Mouse (Mus musculus) CH12.LX (cell line): Measurements from ENCODE around the gene 4930402F06Rik. TPM values are rescaled to one million over a fixed set of nuclear protein-coding genes. Genes with fewer than 3 reads are reported as not detected.

Experiments used
- DNase-seq: peaks from one replicate; pipeline ENCODE4 v3.0.0-alpha.2; 2013; ENCODE audit errors: extremely low read depth
- H3K27ac ChIP-seq: 2 replicates; pipeline ENCODE4 v1.5.1; 2012; ENCODE audit warnings: low read depth, mild to moderate bottlenecking, control low read depth, moderate library complexity; ENCODE audit not compliant: insufficient read depth
- H3K27me3 ChIP-seq: replicated peaks from 2 replicates; pipeline ENCODE3; 2012; ENCODE audit warnings: inconsistent platforms
- H3K36me3 ChIP-seq, 2 experiments: replicated peaks in 1 of 2; 2 replicates each; pipeline versions ENCODE3 to v1.6.1; 2012; ENCODE audit warnings: inconsistent platforms in 1 of 2, low read length in 1 of 2, mild to moderate bottlenecking in 1 of 2, mixed read lengths in 1 of 2, moderate library complexity in 1 of 2; ENCODE audit not compliant: control insufficient read depth in 1 of 2, insufficient read depth in 1 of 2
- H3K4me1 ChIP-seq, 2 experiments: 2 replicates each; pipeline ENCODE4 v1.6.1; 2012; ENCODE audit warnings: inconsistent platforms in 1 of 2, moderate library complexity in 1 of 2; ENCODE audit not compliant: insufficient read depth in 2 of 2, control insufficient read depth in 1 of 2
- H3K4me2 ChIP-seq: 2 replicates; pipeline ENCODE4 v1.6.1; 2012; ENCODE audit warnings: low read depth, mild to moderate bottlenecking, control low read depth; ENCODE audit not compliant: poor library complexity, insufficient read depth, severe bottlenecking
- H3K4me3 ChIP-seq, 3 experiments: fragments of 150-350 bp in 1 of 3; sonication (generic) in 1 of 3; replicated peaks in 1 of 3; 2 replicates each; pipeline versions ENCODE3 to v1.5.1; 2011 to 2012; ENCODE audit warnings: low read depth in 2 of 3, low read length in 2 of 3, mild to moderate bottlenecking in 2 of 3, moderate library complexity in 2 of 3, control low read depth in 1 of 3, improper control_type of control experiment in 1 of 3, inconsistent platforms in 1 of 3, mixed read lengths in 1 of 3; ENCODE audit not compliant: poor library complexity in 1 of 3
- H3K79me2 ChIP-seq: replicated peaks from 2 replicates; pipeline ENCODE4 v1.6.1; 2012; ENCODE audit warnings: mild to moderate bottlenecking, moderate library complexity; ENCODE audit not compliant: control insufficient read depth, poor library complexity, insufficient read depth, severe bottlenecking; ENCODE audit errors: extremely low read depth
- H3K9ac ChIP-seq: 2 replicates; pipeline ENCODE4 v1.6.1; 2012; ENCODE audit warnings: low read depth, mild to moderate bottlenecking, control low read depth, moderate library complexity; ENCODE audit not compliant: insufficient read depth
- H3K9me3 ChIP-seq: replicated peaks from 2 replicates; pipeline ENCODE3; 2012; ENCODE audit warnings: low read length, inconsistent platforms, mixed read lengths
- BHLHE40 ChIP-seq: IDR thresholded peaks from 2 replicates; pipeline ENCODE4 v1.6.1; 2011; ENCODE audit warnings: mild to moderate bottlenecking, low read depth, low read length, improper control_type of control experiment
- CHD1 ChIP-seq: IDR thresholded peaks from 2 replicates; pipeline ENCODE4 v1.6.1; 2012; ENCODE audit warnings: low read depth, low read length, improper control_type of control experiment, inconsistent platforms
- CHD2 ChIP-seq: IDR thresholded peaks from 2 replicates; pipeline ENCODE4 v1.6.1; 2011; ENCODE audit warnings: low read length, improper control_type of control experiment
- CTCF ChIP-seq, 2 experiments: IDR thresholded peaks in 1 of 2; conservative IDR thresholded peaks in 1 of 2; 2 replicates each; pipeline ENCODE4 v1.5.1; 2011 to 2012; ENCODE audit warnings: low read depth in 2 of 2, low read length in 2 of 2, improper control_type of control experiment in 1 of 2, inconsistent platforms in 1 of 2, mild to moderate bottlenecking in 1 of 2, moderate library complexity in 1 of 2
- E2F4 ChIP-seq: IDR thresholded peaks from 2 replicates; pipeline ENCODE4 v1.6.1; 2011; ENCODE audit warnings: low read depth, low read length, improper control_type of control experiment; ENCODE audit not compliant: insufficient replicate concordance
- ELF1 ChIP-seq: IDR thresholded peaks from 2 replicates; pipeline ENCODE4 v1.6.1; 2014; ENCODE audit warnings: low read depth, mild to moderate bottlenecking, inconsistent platforms, low read length, improper control_type of control experiment
- EP300 ChIP-seq: IDR thresholded peaks from 2 replicates; pipeline ENCODE4 v1.6.1; 2011; ENCODE audit warnings: low read length, improper control_type of control experiment
- ETS1 ChIP-seq: conservative IDR thresholded peaks from 2 replicates; pipeline ENCODE4 v1.6.1; 2012; ENCODE audit warnings: low read depth, mild to moderate bottlenecking, inconsistent platforms, low read length, improper control_type of control experiment, moderate library complexity
- GABPA ChIP-seq: IDR thresholded peaks from 2 replicates; pipeline ENCODE4 v1.6.1; 2012; ENCODE audit warnings: low read depth, low read length, improper control_type of control experiment, inconsistent platforms; ENCODE audit not compliant: insufficient replicate concordance
- HCFC1 ChIP-seq: IDR thresholded peaks from 2 replicates; pipeline ENCODE4 v1.6.1; 2012; ENCODE audit warnings: low read depth, mild to moderate bottlenecking, inconsistent platforms, low read length, improper control_type of control experiment
- IRF4 ChIP-seq: IDR thresholded peaks from 2 replicates; pipeline ENCODE4 v1.6.1; 2014; ENCODE audit warnings: low read depth, mild to moderate bottlenecking, inconsistent platforms, low read length, improper control_type of control experiment
- JUN ChIP-seq: IDR thresholded peaks from 2 replicates; pipeline ENCODE4 v1.6.1; 2011; ENCODE audit warnings: low read depth, mild to moderate bottlenecking, low read length, improper control_type of control experiment, moderate library complexity; ENCODE audit not compliant: insufficient read depth
- JUND ChIP-seq: conservative IDR thresholded peaks from 2 replicates; pipeline ENCODE4 v1.6.1; 2011; ENCODE audit warnings: low read depth, low read length, improper control_type of control experiment
- KAT2A ChIP-seq: IDR thresholded peaks from 2 replicates; pipeline ENCODE4 v1.6.1; 2012; ENCODE audit warnings: low read length, improper control_type of control experiment, inconsistent platforms; ENCODE audit not compliant: insufficient replicate concordance
- MAFK ChIP-seq: IDR thresholded peaks from 2 replicates; pipeline ENCODE4 v1.6.1; 2011; ENCODE audit warnings: low read length, improper control_type of control experiment; ENCODE audit not compliant: insufficient replicate concordance
- MAX ChIP-seq: IDR thresholded peaks from 2 replicates; pipeline ENCODE4 v1.6.1; 2011; ENCODE audit warnings: low read length, improper control_type of control experiment
- MAZ ChIP-seq: IDR thresholded peaks from 2 replicates; pipeline ENCODE4 v1.6.1; 2012; ENCODE audit warnings: low read depth, mild to moderate bottlenecking, inconsistent platforms, low read length, improper control_type of control experiment, moderate library complexity
- MEF2A ChIP-seq: IDR thresholded peaks from 2 replicates; pipeline ENCODE4 v1.6.1; 2014; ENCODE audit warnings: low read depth, mild to moderate bottlenecking, inconsistent platforms, low read length, improper control_type of control experiment, borderline replicate concordance
- MXI1 ChIP-seq: IDR thresholded peaks from 2 replicates; pipeline ENCODE4 v1.6.1; 2011; ENCODE audit warnings: mild to moderate bottlenecking, low read depth, low read length, improper control_type of control experiment
- MYC ChIP-seq: IDR thresholded peaks from 2 replicates; pipeline ENCODE4 v1.6.1; 2011; ENCODE audit warnings: low read depth, mild to moderate bottlenecking, improper control_type of control experiment, low read length
- NELFE ChIP-seq: IDR thresholded peaks from 2 replicates; pipeline ENCODE4 v1.6.1; 2011; ENCODE audit warnings: low read depth, low read length, improper control_type of control experiment
- NRF1 ChIP-seq: IDR thresholded peaks from 2 replicates; pipeline ENCODE4 v1.6.1; 2014; ENCODE audit warnings: low read depth, mild to moderate bottlenecking, inconsistent platforms, low read length, improper control_type of control experiment, moderate library complexity
- PAX5 ChIP-seq: IDR thresholded peaks from 2 replicates; pipeline ENCODE4 v1.6.1; 2012; ENCODE audit warnings: low read length, inconsistent platforms, mixed read lengths
- POLR2A ChIP-seq: IDR thresholded peaks from 2 replicates; pipeline ENCODE4 v1.6.1; 2011; ENCODE audit warnings: low read depth, mild to moderate bottlenecking, improper control_type of control experiment, low read length
- POLR2AphosphoS2 ChIP-seq: IDR thresholded peaks from 2 replicates; pipeline ENCODE4 v1.6.1; 2011; ENCODE audit warnings: low read depth, low read length, improper control_type of control experiment
- RAD21 ChIP-seq: IDR thresholded peaks from 2 replicates; pipeline ENCODE4 v1.6.1; 2011; ENCODE audit warnings: low read depth, mild to moderate bottlenecking, low read length, improper control_type of control experiment, moderate library complexity
- RCOR1 ChIP-seq: conservative IDR thresholded peaks from 2 replicates; pipeline ENCODE4 v1.6.1; 2012; ENCODE audit warnings: low read depth, mild to moderate bottlenecking, inconsistent platforms, low read length, improper control_type of control experiment
- SIN3A ChIP-seq: IDR thresholded peaks from 2 replicates; pipeline ENCODE4 v1.6.1; 2012; ENCODE audit warnings: low read length, improper control_type of control experiment, inconsistent platforms
- SMC3 ChIP-seq: IDR thresholded peaks from 2 replicates; pipeline ENCODE4 v1.6.1; 2011; ENCODE audit warnings: low read depth, low read length, improper control_type of control experiment
- TBP ChIP-seq: conservative IDR thresholded peaks from 2 replicates; pipeline ENCODE4 v1.6.1; 2011; ENCODE audit warnings: low read depth, low read length, improper control_type of control experiment
- TCF12 ChIP-seq: IDR thresholded peaks from 2 replicates; pipeline ENCODE4 v1.6.1; 2014; ENCODE audit warnings: low read depth, mild to moderate bottlenecking, inconsistent platforms, low read length, improper control_type of control experiment
- UBTF ChIP-seq: IDR thresholded peaks from 2 replicates; pipeline ENCODE4 v1.6.1; 2012; ENCODE audit warnings: low read depth, mild to moderate bottlenecking, inconsistent platforms, low read length, improper control_type of control experiment, moderate library complexity
- USF1 ChIP-seq: IDR thresholded peaks from 2 replicates; pipeline ENCODE4 v1.6.1; 2014; ENCODE audit warnings: low read depth, mild to moderate bottlenecking, inconsistent platforms, low read length, improper control_type of control experiment
- USF2 ChIP-seq: conservative IDR thresholded peaks from 2 replicates; pipeline ENCODE4 v1.6.1; 2011; ENCODE audit warnings: low read depth, low read length, improper control_type of control experiment
- ZC3H11A ChIP-seq: IDR thresholded peaks from 2 replicates; pipeline ENCODE4 v1.6.1; 2012; ENCODE audit warnings: low read depth, mild to moderate bottlenecking, inconsistent platforms, low read length, improper control_type of control experiment
- ZKSCAN1 ChIP-seq: IDR thresholded peaks from 2 replicates; pipeline ENCODE4 v1.6.1; 2012; ENCODE audit warnings: low read depth, inconsistent platforms, low read length, improper control_type of control experiment, borderline replicate concordance
- ZMIZ1 ChIP-seq: IDR thresholded peaks from 2 replicates; pipeline ENCODE4 v1.6.1; 2012; ENCODE audit warnings: low read depth, mild to moderate bottlenecking, inconsistent platforms, low read length, improper control_type of control experiment
- ZNF384 ChIP-seq: IDR thresholded peaks from 2 replicates; pipeline ENCODE4 v1.6.1; 2012; ENCODE audit warnings: low read depth, low read length, improper control_type of control experiment, inconsistent platforms
- dilution Hi-C: fragments of 300-500 bp; cut with MboI; formaldehyde crosslinking; loops from 2 replicates; pipeline ENCODE4 v1.14.3; 2020; ENCODE audit warnings: low sequenced_read_pairs; ENCODE audit not compliant: extremely low pct_unique_long_range_greater_than_20kb, extremely low pct_ligation_motif_present
- in situ Hi-C: fragments of 300-500 bp; cut with MboI; formaldehyde crosslinking; loops from 3 replicates; pipeline ENCODE4 v1.14.3; 2019; ENCODE audit warnings: low sequenced_read_pairs, low pct_ligation_motif_present, low pct_unique_long_range_greater_than_20kb, mixed read lengths
- polyA plus RNA-seq: library from polyadenylated mRNA; unstranded; fragments of >175 nt; gene quantifications from 2 replicates; pipeline ENCODE4 v1.2.1, GENCODE M21; 2012; ENCODE audit warnings: low read depth; ENCODE audit not compliant: insufficient read length
- total RNA-seq, 2 experiments: library from RNA; depleted of rRNA; stranded (reverse); fragments of 300-350 nt in 1 of 2; fragments of >200 nt in 1 of 2; gene quantifications; 2 replicates each; pipeline ENCODE4 v1.2.3; 2012 to 2014

Gene 4930402F06Rik
- total and polyA plus RNA-seq, 3 experiments = not detected

- dilution Hi-C loops (no loop called here), in situ Hi-C loops (no loop called here)
- Histone ChIP-seq H3K9ac (peak overlapping the region; percentile 82), H3K36me3 (peaks cover 4 to 27% of the 10 kb centered on the region in 2 experiments), H3K9me3 (no peaks in the 10 kb centered on the region), H3K4me3 (peak overlapping the region; percentile 49 to 65 (median 59)), H3K79me2 (peaks cover 62% of the 10 kb centered on the region), H3K27ac (peak overlapping the region; percentile 93), H3K4me2 (peak overlapping the region; percentile 80), H3K27me3 (no peaks in the 10 kb centered on the region), H3K4me1 (peaks cover 44 to 71% of the 10 kb centered on the region in 2 experiments)
- TF ChIP-seq NRF1 (no peak; the same call in 1 of the 2 replicates), RAD21 (no peak; the same call in 1 of the 2 replicates), NELFE (peak; percentile 56; the same call in 1 of the 2 replicates), MYC (peak; percentile 93), CHD1 (no peak), PAX5 (no peak), BHLHE40 (peak; percentile 98), ZMIZ1 (peak; percentile 64), MAX (peak; percentile 92), ELF1 (no peak), JUND (peak; percentile 65), CTCF (conservative IDR thresholded peaks at IDR 0.05 in 1 of 2, IDR thresholded peaks at IDR 0.05 in 1 of 2; ENCODE audit: low read depth in 2 of 2, low read length in 2 of 2) (no peak), EP300 (peak; percentile 86), UBTF (no peak), RCOR1 (peak; percentile 73; the same call in 1 of the 2 replicates), SMC3 (peak; percentile 11; the same call in 1 of the 2 replicates), USF2 (no peak; the same call in 1 of the 2 replicates), GABPA (no peak), TBP (peak; percentile 63; the same call in 1 of the 2 replicates), JUN (peak; percentile 61; the same call in 1 of the 2 replicates), ZC3H11A (no peak), MAZ (peak; percentile 87), HCFC1 (no peak; the same call in 1 of the 2 replicates), E2F4 (no peak), KAT2A (0 out of 2 replicates have a peak, but pooled peaks have one; percentile 58), MXI1 (peak; percentile 98), IRF4 (peak; percentile 83), ZKSCAN1 (no peak), CHD2 (peak; percentile 48), USF1 (no peak), ETS1 (peak; percentile 91), POLR2A (peak; percentile 70), POLR2AphosphoS2 (0 out of 2 replicates have a peak, but pooled peaks have one; percentile 15), SIN3A (peak; percentile 86), ZNF384 (no peak), MAFK (no peak), MEF2A (peak; percentile 58; the same call in 1 of the 2 replicates), TCF12 (peak; percentile 93)
- DNase-seq = peak; percentile 79
Measured at GRCm38 (mm10) chr2:35445610-35446009, 48.6 kb upstream of the 4930402F06Rik start.
